Mouse (Mus musculus) bone marrow macrophage, adult 2 months (primary cell): ENCODE data around the gene Donson.

Experiments used
- CTCF ChIP-seq: IDR thresholded peaks from 2 replicates; pipeline ENCODE4 v1.5.1; 2012; ENCODE audit warnings: low read depth, mild to moderate bottlenecking, low read length, moderate library complexity
- POLR2A ChIP-seq: IDR thresholded peaks from 2 replicates; pipeline ENCODE4 v1.6.1; 2012; ENCODE audit warnings: mild to moderate bottlenecking, low read depth, low read length, borderline replicate concordance

DNA sequence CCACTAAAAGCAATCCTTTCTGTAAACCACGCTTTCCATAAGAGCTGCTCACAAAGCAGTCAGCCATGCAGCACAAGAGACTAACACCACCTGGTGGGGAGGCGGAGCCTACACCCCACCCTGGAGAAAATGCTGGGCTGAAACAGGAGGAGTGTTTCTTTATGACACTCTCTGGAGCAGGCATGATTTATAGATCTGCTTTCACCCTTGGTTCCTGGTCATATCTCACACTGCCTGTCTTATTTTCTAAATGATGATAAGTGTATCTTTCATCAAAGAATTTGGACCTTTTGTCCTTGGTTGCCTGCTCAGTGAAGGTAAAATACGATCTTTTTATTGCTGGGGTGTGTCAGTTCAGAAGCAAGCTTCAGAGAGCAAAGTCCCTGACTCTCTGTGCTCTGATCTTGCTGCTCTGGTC lies 14.2 kb upstream of the Donson start:
- TF ChIP-seq CTCF (no peak), POLR2A (no peak)
